Mouse (Mus musculus): Measurements from ENCODE around the gene Serpina5. TPM values are rescaled to one million over a fixed set of nuclear protein-coding genes. Genes with fewer than 3 reads are reported as not detected.

The Serpina5 gene
- polyA plus RNA-seq, 1 experiment from 2014 or later: not detected

DNA sequence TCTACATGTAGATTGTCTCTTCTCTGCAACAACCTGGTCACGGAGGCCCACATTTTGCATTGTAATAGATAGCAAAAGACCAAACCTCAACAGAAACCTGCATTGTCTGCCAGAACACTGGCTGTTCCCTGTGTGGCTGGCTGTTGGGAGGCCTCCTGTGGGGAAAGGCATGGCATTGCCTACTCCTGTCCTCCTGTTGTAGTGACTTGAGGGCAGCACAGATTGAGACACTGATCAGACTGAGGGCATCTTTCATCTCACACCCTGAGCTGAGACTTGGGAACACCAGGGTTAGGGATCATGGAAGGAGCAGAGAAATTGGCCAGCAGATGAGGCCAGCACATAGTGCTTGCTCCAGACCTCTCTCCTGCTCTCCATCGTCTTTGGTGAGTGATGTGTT lies 37.3 kb downstream of the Serpina5 start:
- Histone ChIP-seq H3K27me3 (no peaks in the 10 kb centered on the region), H3K27ac (no peak overlapping the region), H3K4me3 (replicated peaks) (no peak overlapping the region), H3K9ac (no peak overlapping the region), H3K36me3 (no peaks in the 10 kb centered on the region), H3K4me1 (no peaks in the 10 kb centered on the region), H3K9me3 (replicated peaks) (no peaks in the 10 kb centered on the region), H3K4me2 (no peak overlapping the region)
- no peak for ATAC-seq (replicated peaks; ENCODE audit: low FRiP score)
- 78% methylated on average over 2 of the region's 2 CpGs for WGBS

GRCm38 (mm10) chr12:104140543-104141103 lies 39.7 kb downstream of the Serpina5 start:
- WGBS: 89% methylated on average over 4 of the region's 4 CpGs
- no peak for ATAC-seq (replicated peaks; ENCODE audit: low FRiP score)
- Histone ChIP-seq H3K4me1 (no peaks in the 10 kb centered on the region), H3K27ac (no peak overlapping the region), H3K9me3 (replicated peaks) (no peaks in the 10 kb centered on the region), H3K4me2 (no peak overlapping the region), H3K4me3 (replicated peaks) (no peak overlapping the region), H3K36me3 (no peaks in the 10 kb centered on the region), H3K27me3 (no peaks in the 10 kb centered on the region), H3K9ac (no peak overlapping the region)

DNA sequence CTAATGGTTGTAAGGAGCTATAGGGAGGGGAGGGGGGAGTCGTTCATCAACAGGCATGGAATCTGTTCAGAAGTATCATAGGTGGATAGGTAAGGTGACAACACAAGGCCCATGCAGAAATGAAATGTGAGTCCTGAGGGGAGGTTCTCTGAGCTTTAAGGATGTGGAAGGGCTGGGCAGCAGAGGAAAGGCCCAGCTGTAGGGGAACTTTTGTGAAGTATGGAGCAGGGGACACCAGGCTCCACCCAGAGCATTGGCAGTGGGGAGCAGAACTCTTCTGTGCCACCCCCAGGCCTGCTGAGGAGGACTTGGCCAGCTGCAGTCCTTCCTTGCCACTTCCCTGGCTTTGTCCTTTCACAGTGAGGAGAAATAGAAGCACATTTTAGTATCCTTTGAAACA lies 40.6 kb downstream of the Serpina5 start:
- H3K4me3 ChIP-seq (replicated peaks): no peak overlapping the region
- H3K27ac ChIP-seq: no peak overlapping the region
- H3K9ac ChIP-seq: no peak overlapping the region
- H3K27me3 ChIP-seq: no peaks in the 10 kb centered on the region
- ATAC-seq (replicated peaks; ENCODE audit: low FRiP score): no peak
- no peak overlapping the region for H3K4me2 ChIP-seq
- H3K36me3 ChIP-seq: no peaks in the 10 kb centered on the region
- H3K9me3 ChIP-seq (replicated peaks): no peaks in the 10 kb centered on the region
- H3K4me1 ChIP-seq: no peaks in the 10 kb centered on the region
- WGBS: 79% methylated on average over 1 of the region's 1 CpGs

GRCm38 (mm10) chr12:104142427-104142826 lies 41.5 kb downstream of the Serpina5 start:
- H3K27me3 ChIP-seq: no peaks in the 10 kb centered on the region
- H3K27ac ChIP-seq: no peak overlapping the region
- H3K36me3 ChIP-seq: no peaks in the 10 kb centered on the region
- no peaks in the 10 kb centered on the region for H3K9me3 ChIP-seq (replicated peaks)
- H3K9ac ChIP-seq: no peak overlapping the region
- no peak overlapping the region for H3K4me3 ChIP-seq (replicated peaks)
- H3K4me1 ChIP-seq: no peaks in the 10 kb centered on the region
- WGBS: 42% methylated on average over 1 of the region's 1 CpGs
- H3K4me2 ChIP-seq: no peak overlapping the region
- no peak for ATAC-seq (replicated peaks; ENCODE audit: low FRiP score)

DNA sequence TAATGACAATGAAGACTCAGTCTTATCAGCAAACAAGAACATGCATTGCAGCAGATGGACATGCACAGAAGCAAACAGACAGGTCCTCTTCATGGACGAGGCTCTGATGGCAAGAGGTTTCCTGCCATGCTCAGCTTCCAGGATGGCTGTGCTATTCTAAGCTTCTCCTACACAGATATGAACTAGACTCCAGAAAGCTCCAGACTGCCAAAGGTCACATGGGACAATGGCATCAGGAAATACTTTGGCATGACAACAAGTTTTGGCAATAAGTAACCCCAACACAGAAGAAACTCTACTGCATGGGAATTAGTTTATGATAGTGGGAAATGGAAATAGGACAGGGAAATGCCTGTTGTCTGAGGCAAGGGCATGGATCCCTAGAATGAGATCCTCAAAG lies 42.4 kb downstream of the Serpina5 start:
- ATAC-seq (replicated peaks; ENCODE audit: low FRiP score): no peak
- Histone ChIP-seq H3K4me1 (no peaks in the 10 kb centered on the region), H3K27me3 (no peaks in the 10 kb centered on the region), H3K4me3 (replicated peaks) (no peak overlapping the region), H3K4me2 (no peak overlapping the region), H3K36me3 (no peaks in the 10 kb centered on the region), H3K9ac (no peak overlapping the region), H3K9me3 (replicated peaks) (no peaks in the 10 kb centered on the region), H3K27ac (no peak overlapping the region)
- 58% methylated on average over 1 of the region's 1 CpGs for WGBS

- no peak overlapping the region for H3K4me3 ChIP-seq (replicated peaks)
- 78% methylated on average over 2 of the region's 2 CpGs for WGBS
- H3K27me3 ChIP-seq: no peaks in the 10 kb centered on the region
- no peak overlapping the region for H3K27ac ChIP-seq
- H3K4me1 ChIP-seq: no peaks in the 10 kb centered on the region
- H3K36me3 ChIP-seq: no peaks in the 10 kb centered on the region
- no peak for ATAC-seq (replicated peaks; ENCODE audit: low FRiP score)
- no peaks in the 10 kb centered on the region for H3K9me3 ChIP-seq (replicated peaks)
- no peak overlapping the region for H3K4me2 ChIP-seq
- H3K9ac ChIP-seq: no peak overlapping the region
Observed at GRCm38 (mm10) chr12:104145571-104145970, 44.7 kb downstream of the Serpina5 start.

- no peaks in the 10 kb centered on the region for H3K36me3 ChIP-seq
- 66% methylated on average over 2 of the region's 2 CpGs for WGBS
- no peaks in the 10 kb centered on the region for H3K9me3 ChIP-seq (replicated peaks)
- H3K27me3 ChIP-seq: no peaks in the 10 kb centered on the region
- H3K27ac ChIP-seq: no peak overlapping the region
- no peaks in the 10 kb centered on the region for H3K4me1 ChIP-seq
- no peak overlapping the region for H3K4me3 ChIP-seq (replicated peaks)
- no peak overlapping the region for H3K9ac ChIP-seq
- no peak overlapping the region for H3K4me2 ChIP-seq
- ATAC-seq (replicated peaks; ENCODE audit: low FRiP score): no peak
Observed at GRCm38 (mm10) chr12:104151989-104152388, 51.1 kb downstream of the Serpina5 start.

DNA sequence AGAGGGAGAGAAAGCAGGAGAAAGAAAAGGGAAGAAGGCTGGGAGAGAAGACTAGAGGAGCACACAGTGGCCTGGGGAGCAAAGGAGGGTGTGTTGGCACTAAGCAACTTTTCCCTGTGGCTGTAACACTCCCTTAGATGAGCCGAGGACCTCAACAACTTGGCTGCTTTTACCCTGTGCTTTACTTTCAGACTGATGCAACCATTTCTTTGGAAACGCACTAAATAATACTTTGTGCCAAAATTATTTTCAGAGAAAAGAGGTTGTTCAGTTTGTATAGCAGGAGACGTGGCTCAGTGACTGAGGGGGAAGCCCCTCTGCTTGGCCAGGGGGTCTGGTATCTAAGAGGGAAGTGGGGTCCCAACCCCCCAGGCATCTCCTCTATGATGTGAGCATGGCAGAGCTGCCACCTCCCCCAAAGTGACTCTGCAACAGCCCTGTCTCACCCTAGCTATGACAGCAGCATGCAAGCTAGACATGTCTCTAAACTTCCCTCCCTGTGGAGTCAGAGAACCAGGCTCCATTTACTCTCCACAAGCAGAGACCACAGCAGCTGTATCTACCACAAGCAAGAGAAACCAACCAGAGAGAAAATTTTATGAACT lies 52.2 kb downstream of the Serpina5 start:
- H3K4me1 ChIP-seq: no peaks in the 10 kb centered on the region
- no peak overlapping the region for H3K4me2 ChIP-seq
- WGBS: 83% methylated on average over 3 of the region's 3 CpGs
- no peak overlapping the region for H3K9ac ChIP-seq
- H3K27ac ChIP-seq: no peak overlapping the region
- H3K4me3 ChIP-seq (replicated peaks): no peak overlapping the region
- no peak for ATAC-seq (replicated peaks; ENCODE audit: low FRiP score)
- no peaks in the 10 kb centered on the region for H3K27me3 ChIP-seq
- no peaks in the 10 kb centered on the region for H3K9me3 ChIP-seq (replicated peaks)
- no peaks in the 10 kb centered on the region for H3K36me3 ChIP-seq

DNA sequence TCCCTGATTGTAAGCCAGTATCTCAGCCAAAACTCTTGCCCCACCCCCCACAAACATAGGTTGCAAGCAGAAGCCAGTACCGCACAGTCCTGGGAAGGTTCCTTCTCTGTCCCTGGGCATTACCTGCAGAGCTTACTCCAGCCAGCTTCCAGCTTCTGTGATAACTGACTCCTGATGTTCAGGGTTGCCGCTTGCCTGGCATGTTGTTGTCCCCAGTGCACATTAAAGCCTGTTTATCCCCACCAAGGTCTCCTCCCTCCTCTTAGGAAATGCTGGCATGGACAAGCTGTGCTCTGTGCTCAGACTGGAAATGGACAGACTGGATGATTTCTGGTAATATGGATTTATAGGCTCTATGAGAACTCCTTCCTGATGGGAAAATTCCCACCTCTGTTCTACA lies 52.7 kb downstream of the Serpina5 start, which contains the start of gene Serpina3c:
Gene Serpina3c, minus strand, starts transcription at position 215 of the 400 bp plus-strand sequence.
- Histone ChIP-seq H3K4me2 (no peak within 1 kb of the TSS), H3K9me3 (replicated peaks) (no peaks in the 10 kb centered on the region), H3K27ac (no peak within 1 kb of the TSS), H3K36me3 (no peaks in the 10 kb centered on the region), H3K4me1 (no peaks in the 10 kb centered on the region), H3K27me3 (no peaks in the 10 kb centered on the region), H3K9ac (no peak within 1 kb of the TSS), H3K4me3 (replicated peaks) (no peak within 1 kb of the TSS)
- ATAC-seq (replicated peaks; ENCODE audit: low FRiP score): no peak
- 88% methylated on average over 2 of the region's 2 CpGs for WGBS

Other genes with a start within 250 kb of the Serpina5 start
- gene Serpina1a, start 237.6 kb upstream of the Serpina5 start, polyA plus RNA-seq (2015; fragmentation: Nextera tagmentation; extraction: Ambion mirVana): 13.3 and 18.7 TPM in 2 replicates
- gene Serpina1c, start 196.2 kb upstream of the Serpina5 start, polyA plus RNA-seq (2015; fragmentation: Nextera tagmentation; extraction: Ambion mirVana): 2.3 and 2.6 TPM in 2 replicates
- 1.7 and 2.7 TPM in 2 replicates for gene Serpina1e, start 142.1 kb upstream of the Serpina5 start, polyA plus RNA-seq (2015; fragmentation: Nextera tagmentation; extraction: Ambion mirVana)
- gene Serpina11, start 111.2 kb upstream of the Serpina5 start, polyA plus RNA-seq (2015; fragmentation: Nextera tagmentation; extraction: Ambion mirVana): 0.50 TPM in 1 of 2 replicates, not detected in the other
- gene Serpina9, start 87.4 kb upstream of the Serpina5 start, polyA plus RNA-seq (2015; fragmentation: Nextera tagmentation; extraction: Ambion mirVana): not detected in 2 replicates
- not detected in 2 replicates for gene Serpina12, start 56.7 kb upstream of the Serpina5 start, polyA plus RNA-seq (2015; fragmentation: Nextera tagmentation; extraction: Ambion mirVana)
- gene Serpina3a, start 11.6 kb downstream of the Serpina5 start, polyA plus RNA-seq (2015; fragmentation: Nextera tagmentation; extraction: Ambion mirVana): not detected in 2 replicates
- gene Serpina3b, start 26.9 kb downstream of the Serpina5 start, polyA plus RNA-seq (2015; fragmentation: Nextera tagmentation; extraction: Ambion mirVana): 0.08 and 0.14 TPM in 2 replicates
- not detected in 2 replicates for gene Serpina3c, start 52.8 kb downstream of the Serpina5 start, polyA plus RNA-seq (2015; fragmentation: Nextera tagmentation; extraction: Ambion mirVana)
- 0.30 TPM in 1 of 2 replicates, not detected in the other for gene Serpina3f, start 113.4 kb downstream of the Serpina5 start, polyA plus RNA-seq (2015; fragmentation: Nextera tagmentation; extraction: Ambion mirVana)
- gene Serpina3g, start 135.1 kb downstream of the Serpina5 start, polyA plus RNA-seq (2015; fragmentation: Nextera tagmentation; extraction: Ambion mirVana): 8.5 and 8.8 TPM in 2 replicates
- gene Serpina3i, start 162.0 kb downstream of the Serpina5 start, polyA plus RNA-seq (2015; fragmentation: Nextera tagmentation; extraction: Ambion mirVana): 0.14 and 0.24 TPM in 2 replicates
- gene Serpina3j, start 213.4 kb downstream of the Serpina5 start, polyA plus RNA-seq (2015; fragmentation: Nextera tagmentation; extraction: Ambion mirVana): 0.10 TPM in 1 of 2 replicates, not detected in the other
- gene Serpina3k, start 237.4 kb downstream of the Serpina5 start, polyA plus RNA-seq (2015; fragmentation: Nextera tagmentation; extraction: Ambion mirVana): not detected in 2 replicates
- not detected in 2 replicates for gene Serpina3m, start 237.4 kb downstream of the Serpina5 start, polyA plus RNA-seq (2015; fragmentation: Nextera tagmentation; extraction: Ambion mirVana)